Mouse (Mus musculus) CH12.LX (cell line): ENCODE results near the gene Ccdc171. TPM values are rescaled to one million over a fixed set of nuclear protein-coding genes. Genes with fewer than 3 reads are reported as not detected.

Experiments
- DNase-seq: peaks from one replicate; pipeline ENCODE4 v3.0.0-alpha.2; 2013; ENCODE audit errors: extremely low read depth
- H3K27ac ChIP-seq: 2 replicates; pipeline ENCODE4 v1.5.1; 2012; ENCODE audit warnings: low read depth, mild to moderate bottlenecking, control low read depth, moderate library complexity; ENCODE audit not compliant: insufficient read depth
- H3K27me3 ChIP-seq: replicated peaks from 2 replicates; pipeline ENCODE3; 2012; ENCODE audit warnings: inconsistent platforms
- H3K36me3 ChIP-seq, 2 experiments: replicated peaks in 1 of 2; 2 replicates each; pipeline versions ENCODE3 to v1.6.1; 2012; ENCODE audit warnings: inconsistent platforms in 1 of 2, low read length in 1 of 2, mild to moderate bottlenecking in 1 of 2, mixed read lengths in 1 of 2, moderate library complexity in 1 of 2; ENCODE audit not compliant: control insufficient read depth in 1 of 2, insufficient read depth in 1 of 2
- H3K4me1 ChIP-seq, 2 experiments: 2 replicates each; pipeline ENCODE4 v1.6.1; 2012; ENCODE audit warnings: inconsistent platforms in 1 of 2, moderate library complexity in 1 of 2; ENCODE audit not compliant: insufficient read depth in 2 of 2, control insufficient read depth in 1 of 2
- H3K4me2 ChIP-seq: 2 replicates; pipeline ENCODE4 v1.6.1; 2012; ENCODE audit warnings: low read depth, mild to moderate bottlenecking, control low read depth; ENCODE audit not compliant: poor library complexity, insufficient read depth, severe bottlenecking
- H3K4me3 ChIP-seq, 3 experiments: fragments of 150-350 bp in 1 of 3; sonication (generic) in 1 of 3; replicated peaks in 1 of 3; 2 replicates each; pipeline versions ENCODE3 to v1.5.1; 2011 to 2012; ENCODE audit warnings: low read depth in 2 of 3, low read length in 2 of 3, mild to moderate bottlenecking in 2 of 3, moderate library complexity in 2 of 3, control low read depth in 1 of 3, improper control_type of control experiment in 1 of 3, inconsistent platforms in 1 of 3, mixed read lengths in 1 of 3; ENCODE audit not compliant: poor library complexity in 1 of 3
- H3K79me2 ChIP-seq: replicated peaks from 2 replicates; pipeline ENCODE4 v1.6.1; 2012; ENCODE audit warnings: mild to moderate bottlenecking, moderate library complexity; ENCODE audit not compliant: control insufficient read depth, poor library complexity, insufficient read depth, severe bottlenecking; ENCODE audit errors: extremely low read depth
- H3K9ac ChIP-seq: 2 replicates; pipeline ENCODE4 v1.6.1; 2012; ENCODE audit warnings: low read depth, mild to moderate bottlenecking, control low read depth, moderate library complexity; ENCODE audit not compliant: insufficient read depth
- H3K9me3 ChIP-seq: replicated peaks from 2 replicates; pipeline ENCODE3; 2012; ENCODE audit warnings: low read length, inconsistent platforms, mixed read lengths
- BHLHE40 ChIP-seq: IDR thresholded peaks from 2 replicates; pipeline ENCODE4 v1.6.1; 2011; ENCODE audit warnings: mild to moderate bottlenecking, low read depth, low read length, improper control_type of control experiment
- E2F4 ChIP-seq: IDR thresholded peaks from 2 replicates; pipeline ENCODE4 v1.6.1; 2011; ENCODE audit warnings: low read depth, low read length, improper control_type of control experiment; ENCODE audit not compliant: insufficient replicate concordance
- HCFC1 ChIP-seq: IDR thresholded peaks from 2 replicates; pipeline ENCODE4 v1.6.1; 2012; ENCODE audit warnings: low read depth, mild to moderate bottlenecking, inconsistent platforms, low read length, improper control_type of control experiment
- IRF4 ChIP-seq: IDR thresholded peaks from 2 replicates; pipeline ENCODE4 v1.6.1; 2014; ENCODE audit warnings: low read depth, mild to moderate bottlenecking, inconsistent platforms, low read length, improper control_type of control experiment
- JUN ChIP-seq: IDR thresholded peaks from 2 replicates; pipeline ENCODE4 v1.6.1; 2011; ENCODE audit warnings: low read depth, mild to moderate bottlenecking, low read length, improper control_type of control experiment, moderate library complexity; ENCODE audit not compliant: insufficient read depth
- MAX ChIP-seq: IDR thresholded peaks from 2 replicates; pipeline ENCODE4 v1.6.1; 2011; ENCODE audit warnings: low read length, improper control_type of control experiment
- NRF1 ChIP-seq: IDR thresholded peaks from 2 replicates; pipeline ENCODE4 v1.6.1; 2014; ENCODE audit warnings: low read depth, mild to moderate bottlenecking, inconsistent platforms, low read length, improper control_type of control experiment, moderate library complexity
- POLR2AphosphoS2 ChIP-seq: IDR thresholded peaks from 2 replicates; pipeline ENCODE4 v1.6.1; 2011; ENCODE audit warnings: low read depth, low read length, improper control_type of control experiment
- RCOR1 ChIP-seq: conservative IDR thresholded peaks from 2 replicates; pipeline ENCODE4 v1.6.1; 2012; ENCODE audit warnings: low read depth, mild to moderate bottlenecking, inconsistent platforms, low read length, improper control_type of control experiment
- SIN3A ChIP-seq: IDR thresholded peaks from 2 replicates; pipeline ENCODE4 v1.6.1; 2012; ENCODE audit warnings: low read length, improper control_type of control experiment, inconsistent platforms
- SMC3 ChIP-seq: IDR thresholded peaks from 2 replicates; pipeline ENCODE4 v1.6.1; 2011; ENCODE audit warnings: low read depth, low read length, improper control_type of control experiment
- ZC3H11A ChIP-seq: IDR thresholded peaks from 2 replicates; pipeline ENCODE4 v1.6.1; 2012; ENCODE audit warnings: low read depth, mild to moderate bottlenecking, inconsistent platforms, low read length, improper control_type of control experiment
- ZKSCAN1 ChIP-seq: IDR thresholded peaks from 2 replicates; pipeline ENCODE4 v1.6.1; 2012; ENCODE audit warnings: low read depth, inconsistent platforms, low read length, improper control_type of control experiment, borderline replicate concordance
- ZMIZ1 ChIP-seq: IDR thresholded peaks from 2 replicates; pipeline ENCODE4 v1.6.1; 2012; ENCODE audit warnings: low read depth, mild to moderate bottlenecking, inconsistent platforms, low read length, improper control_type of control experiment
- dilution Hi-C: fragments of 300-500 bp; cut with MboI; formaldehyde crosslinking; loops from 2 replicates; pipeline ENCODE4 v1.14.3; 2020; ENCODE audit warnings: low sequenced_read_pairs; ENCODE audit not compliant: extremely low pct_unique_long_range_greater_than_20kb, extremely low pct_ligation_motif_present
- in situ Hi-C: fragments of 300-500 bp; cut with MboI; formaldehyde crosslinking; loops from 3 replicates; pipeline ENCODE4 v1.14.3; 2019; ENCODE audit warnings: low sequenced_read_pairs, low pct_ligation_motif_present, low pct_unique_long_range_greater_than_20kb, mixed read lengths
- polyA plus RNA-seq: library from polyadenylated mRNA; unstranded; fragments of >175 nt; gene quantifications from 2 replicates; pipeline ENCODE4 v1.2.1, GENCODE M21; 2012; ENCODE audit warnings: low read depth; ENCODE audit not compliant: insufficient read length
- total RNA-seq, 2 experiments: library from RNA; depleted of rRNA; stranded (reverse); fragments of 300-350 nt in 1 of 2; fragments of >200 nt in 1 of 2; gene quantifications; 2 replicates each; pipeline ENCODE4 v1.2.3; 2012 to 2014

Ccdc171 gene
- total and polyA plus RNA-seq, 3 experiments = 0.93 to 2.2 (median 1.5) TPM

GRCm38 (mm10) chr4:83830891-83831880, 305.8 kb downstream of the Ccdc171 start:
- Histone ChIP-seq H3K27me3 (no peaks in the 10 kb centered on the region), H3K4me3 (no peak overlapping the region), H3K79me2 (no peaks in the 10 kb centered on the region), H3K36me3 (no peaks in the 10 kb centered on the region), H3K9me3 (no peaks in the 10 kb centered on the region), H3K4me1 (no peaks in the 10 kb centered on the region), H3K9ac (no peak overlapping the region), H3K4me2 (no peak overlapping the region), H3K27ac (no peak overlapping the region)
- no peak for DNase-seq
- TF ChIP-seq ZMIZ1 = no peak
- TF ChIP-seq MAX = no peak
- TF ChIP-seq POLR2AphosphoS2 = no peak
- TF ChIP-seq IRF4 = no peak
- TF ChIP-seq HCFC1 = no peak
- no peak for TF ChIP-seq ZC3H11A
- in situ Hi-C loops (no loop called here), dilution Hi-C loops (no loop called here)

GRCm38 (mm10) chr4:83839077-83839476, 313.7 kb downstream of the Ccdc171 start:
- no peak overlapping the region for H3K27ac ChIP-seq
- no peak overlapping the region for H3K4me2 ChIP-seq
- H3K9ac ChIP-seq = no peak overlapping the region
- dilution Hi-C loops = no loop called here
- H3K9me3 ChIP-seq = no peaks in the 10 kb centered on the region
- in situ Hi-C loops = no loop called here
- no peak for DNase-seq
- no peaks in the 10 kb centered on the region for H3K4me1 ChIP-seq
- H3K27me3 ChIP-seq = no peaks in the 10 kb centered on the region
- no peak overlapping the region for H3K4me3 ChIP-seq
- TF ChIP-seq ZKSCAN1 (no peak), BHLHE40 (no peak), E2F4 (no peak), HCFC1 (no peak), JUN (no peak), SMC3 (no peak), SIN3A (no peak), NRF1 (no peak), RCOR1 (no peak), ZMIZ1 (no peak)
- H3K36me3 ChIP-seq = no peaks in the 10 kb centered on the region
- H3K79me2 ChIP-seq = no peaks in the 10 kb centered on the region
